Mouse (Mus musculus): ENCODE measurements around the gene Obscn. TPM values are rescaled to one million over a fixed set of nuclear protein-coding genes. Genes with fewer than 3 reads are reported as not detected.
A peak's percentile ranks its signal among the peaks of the same experiment; 100 is the strongest.

Obscn gene
- polyA plus RNA-seq, 1 experiment from 2014 or later, result 3.0 TPM

- H3K27ac ChIP-seq (ENCODE audit: low read length), result peak overlapping the region; percentile 77
- H3K4me2 ChIP-seq (ENCODE audit: low read depth, low read length), result peak overlapping the region; percentile 48
- peak overlapping the region; percentile 60 for H3K9ac ChIP-seq (ENCODE audit: low read length)
- peak overlapping the region; percentile 40 for H3K4me3 ChIP-seq (ENCODE audit: low read length)
- no peaks in the 10 kb centered on the region; the same call in 1 of the 2 replicates for H3K4me1 ChIP-seq (replicated peaks; ENCODE audit: control insufficient read depth, insufficient read depth, low read length)
- ATAC-seq (ENCODE audit: low read depth), result no peak
- H3K9me3 ChIP-seq (ENCODE audit: control insufficient read depth, low read length), result no peaks in the 10 kb centered on the region
- WGBS, result 8% methylated on average over 20 of the region's 20 CpGs
- H3K36me3 ChIP-seq (ENCODE audit: control insufficient read depth, insufficient read depth, low read length), result no peaks in the 10 kb centered on the region
- H3K27me3 ChIP-seq (ENCODE audit: control insufficient read depth, insufficient read depth, low read depth, low read length), result peaks cover 21% of the 10 kb centered on the region
Observed at GRCm38 (mm10) chr11:58949480-58950431, 186.4 kb downstream of the Obscn start.

GRCm38 (mm10) chr11:58948542-58949479 lies 187.4 kb downstream of the Obscn start, which contains the start of gene Hist3h2ba:
Gene Hist3h2ba (plus strand): TSS chr11:58948920.
- Histone ChIP-seq H3K4me1 (replicated peaks; ENCODE audit: control insufficient read depth, insufficient read depth, low read length) (no peaks in the 10 kb centered on the region; the same call in 1 of the 2 replicates), H3K27ac (ENCODE audit: low read length) (peak within 1 kb of the TSS; percentile 77), H3K36me3 (ENCODE audit: control insufficient read depth, insufficient read depth, low read length) (no peaks in the 10 kb centered on the region), H3K9ac (ENCODE audit: low read length) (peak within 1 kb of the TSS; percentile 60), H3K9me3 (ENCODE audit: control insufficient read depth, low read length) (no peaks in the 10 kb centered on the region), H3K4me3 (ENCODE audit: low read length) (peak within 1 kb of the TSS; percentile 40), H3K4me2 (ENCODE audit: low read depth, low read length) (peak within 1 kb of the TSS; percentile 48), H3K27me3 (ENCODE audit: control insufficient read depth, insufficient read depth, low read depth, low read length) (peaks cover 24% of the 10 kb centered on the region)
- under 1% methylated on average over 45 of the region's 48 CpGs for WGBS
- ATAC-seq (ENCODE audit: low read depth), result peak; percentile 84

GRCm38 (mm10) chr11:58947798-58948528 lies 188.2 kb downstream of the Obscn start:
- Histone ChIP-seq H3K9ac (ENCODE audit: low read length) (no peak overlapping the region), H3K27me3 (ENCODE audit: control insufficient read depth, insufficient read depth, low read depth, low read length) (peaks cover 24% of the 10 kb centered on the region), H3K9me3 (ENCODE audit: control insufficient read depth, low read length) (no peaks in the 10 kb centered on the region), H3K4me3 (ENCODE audit: low read length) (peak overlapping the region; percentile 40), H3K4me1 (replicated peaks; ENCODE audit: control insufficient read depth, insufficient read depth, low read length) (no peaks in the 10 kb centered on the region; the same call in 1 of the 2 replicates), H3K4me2 (ENCODE audit: low read depth, low read length) (peak overlapping the region; percentile 48), H3K36me3 (ENCODE audit: control insufficient read depth, insufficient read depth, low read length) (no peaks in the 10 kb centered on the region), H3K27ac (ENCODE audit: low read length) (peak overlapping the region; percentile 69)
- ATAC-seq (ENCODE audit: low read depth), result no peak
- 10% methylated on average over 23 of the region's 23 CpGs for WGBS

- Histone ChIP-seq H3K4me3 (ENCODE audit: low read length) (no peak overlapping the region), H3K9ac (ENCODE audit: low read length) (no peak overlapping the region), H3K9me3 (ENCODE audit: control insufficient read depth, low read length) (no peaks in the 10 kb centered on the region), H3K36me3 (ENCODE audit: control insufficient read depth, insufficient read depth, low read length) (no peaks in the 10 kb centered on the region), H3K27ac (ENCODE audit: low read length) (no peak overlapping the region), H3K4me1 (replicated peaks; ENCODE audit: control insufficient read depth, insufficient read depth, low read length) (no peaks in the 10 kb centered on the region; the same call in 1 of the 2 replicates), H3K4me2 (ENCODE audit: low read depth, low read length) (no peak overlapping the region), H3K27me3 (ENCODE audit: control insufficient read depth, insufficient read depth, low read depth, low read length) (peaks cover 24% of the 10 kb centered on the region)
- no peak for ATAC-seq (ENCODE audit: low read depth)
- WGBS, result 68% methylated on average over 3 of the region's 3 CpGs
Observed at GRCm38 (mm10) chr11:58947306-58947705, 188.9 kb downstream of the Obscn start.

Small RNA genes within 50 kb of the gene (microRNA-seq; reads per million reads assigned to microRNA genes)
- gene Gm44313, result not detected

Other genes with a start within 250 kb of the Obscn start
- 4.7 and 6.2 TPM in 2 replicates for gene Zfp39, start 232.2 kb downstream of the Obscn start, polyA plus RNA-seq (2015; fragmentation: Nextera tagmentation; extraction: Ambion mirVana)
- gene Btnl10, start 218.5 kb downstream of the Obscn start, polyA plus RNA-seq (2015; fragmentation: Nextera tagmentation; extraction: Ambion mirVana), result 0.08 and 0.38 TPM in 2 replicates
- gene Rnf187, start 197.5 kb downstream of the Obscn start, polyA plus RNA-seq (2015; fragmentation: Nextera tagmentation; extraction: Ambion mirVana), result 150 and 161 TPM in 2 replicates
- 24.0 and 28.3 TPM in 2 replicates for gene Hist3h2ba, start 187.5 kb downstream of the Obscn start, polyA plus RNA-seq (2015; fragmentation: Nextera tagmentation; extraction: Ambion mirVana)
- gene Hist3h2a, start 181.7 kb downstream of the Obscn start, polyA plus RNA-seq (2015; fragmentation: Nextera tagmentation; extraction: Ambion mirVana), result 21.8 and 23.3 TPM in 2 replicates
- 0.41 and 0.65 TPM in 2 replicates for gene Trim17, start 181.7 kb downstream of the Obscn start, polyA plus RNA-seq (2015; fragmentation: Nextera tagmentation; extraction: Ambion mirVana)
- gene Trim11, start 158.3 kb downstream of the Obscn start, polyA plus RNA-seq (2015; fragmentation: Nextera tagmentation; extraction: Ambion mirVana), result 21.9 and 23.2 TPM in 2 replicates
- 4.6 and 4.8 TPM in 2 replicates for gene Iba57, start 27.3 kb upstream of the Obscn start, polyA plus RNA-seq (2015; fragmentation: Nextera tagmentation; extraction: Ambion mirVana)
- 0.31 and 0.50 TPM in 2 replicates for gene Gjc2, start 46.8 kb upstream of the Obscn start, polyA plus RNA-seq (2015; fragmentation: Nextera tagmentation; extraction: Ambion mirVana)
- 127 and 129 TPM in 2 replicates for gene Guk1, start 55.8 kb upstream of the Obscn start, polyA plus RNA-seq (2015; fragmentation: Nextera tagmentation; extraction: Ambion mirVana)
- 83.1 and 84.8 TPM in 2 replicates for gene Mrpl55, start 66.1 kb upstream of the Obscn start, polyA plus RNA-seq (2015; fragmentation: Nextera tagmentation; extraction: Ambion mirVana)
- gene 2310033P09Rik, start 71.9 kb upstream of the Obscn start, polyA plus RNA-seq (2015; fragmentation: Nextera tagmentation; extraction: Ambion mirVana), result 35.2 and 37.0 TPM in 2 replicates
- gene Arf1, start 91.9 kb upstream of the Obscn start, polyA plus RNA-seq (2015; fragmentation: Nextera tagmentation; extraction: Ambion mirVana), result 725 and 739 TPM in 2 replicates
- gene Wnt3a, start 154.3 kb upstream of the Obscn start, polyA plus RNA-seq (2015; fragmentation: Nextera tagmentation; extraction: Ambion mirVana), result 0.48 and 0.55 TPM in 2 replicates
- gene Wnt9a, start 170.5 kb upstream of the Obscn start, polyA plus RNA-seq (2015; fragmentation: Nextera tagmentation; extraction: Ambion mirVana), result 3.9 and 4.1 TPM in 2 replicates
- not detected in 2 replicates for gene Prss38, start 239.3 kb upstream of the Obscn start, polyA plus RNA-seq (2015; fragmentation: Nextera tagmentation; extraction: Ambion mirVana)

Data from lung, embryonic 16.5 days (tissue).